Mouse (Mus musculus) lung, adult 18-20 months (tissue): ENCODE measurements around the gene Rhbg.

Source experiments
- DNase-seq, 2 experiments: peaks; one replicate each; pipeline ENCODE4 v3.0.0; 2022; ENCODE audit warnings: mixed read lengths in 2 of 2

The Rhbg gene

GRCm38 (mm10) chr3:88256382-88256781, 1.9 kb upstream of the Rhbg start:
- no peak for DNase-seq

GRCm38 (mm10) chr3:88255950-88256349, 1.4 kb upstream of the Rhbg start:
- no peak for DNase-seq

- DNase-seq = no peak
These were observed 1.8 kb downstream of the Rhbg start for GRCm38 (mm10) chr3:88252739-88253138.

GRCm38 (mm10) chr3:88248406-88248805, 6.1 kb downstream of the Rhbg start:
- no peak for DNase-seq

- no peak for DNase-seq
These were observed 6.8 kb downstream of the Rhbg start for GRCm38 (mm10) chr3:88247666-88248065.

- peak; percentile 52 to 65 for DNase-seq
These were observed 8.7 kb downstream of the Rhbg start for GRCm38 (mm10) chr3:88245811-88246210.

- peak; percentile 29 to 37 for DNase-seq
These were observed 10.4 kb downstream of the Rhbg start for GRCm38 (mm10) chr3:88244071-88244470.

GRCm38 (mm10) chr3:88242531-88242930, 12.0 kb downstream of the Rhbg start:
- DNase-seq = peak; percentile 64 to 70

- DNase-seq = no peak
These were observed 13.3 kb downstream of the Rhbg start for GRCm38 (mm10) chr3:88241045-88241786.

GRCm38 (mm10) chr3:88239446-88239845, 15.1 kb downstream of the Rhbg start:
- no peak for DNase-seq

GRCm38 (mm10) chr3:88238866-88239391, 15.6 kb downstream of the Rhbg start:
- no peak for DNase-seq

- peak in 1 of 2 experiments; percentile 34 for DNase-seq
These were observed 16.8 kb downstream of the Rhbg start for GRCm38 (mm10) chr3:88237556-88238194.

GRCm38 (mm10) chr3:88237161-88237555, 17.4 kb downstream of the Rhbg start:
- DNase-seq = no peak

- DNase-seq = no peak
These were observed 18.9 kb downstream of the Rhbg start for GRCm38 (mm10) chr3:88235616-88236015.

GRCm38 (mm10) chr3:88235216-88235615, 19.3 kb downstream of the Rhbg start:
- DNase-seq = no peak

GRCm38 (mm10) chr3:88234041-88234440, 20.5 kb downstream of the Rhbg start:
- no peak for DNase-seq

GRCm38 (mm10) chr3:88232851-88233649, 21.5 kb downstream of the Rhbg start:
- no peak for DNase-seq

- DNase-seq = no peak
These were observed 22.2 kb downstream of the Rhbg start for GRCm38 (mm10) chr3:88232301-88232702.

GRCm38 (mm10) chr3:88231061-88231641, 23.4 kb downstream of the Rhbg start:
- no peak for DNase-seq

GRCm38 (mm10) chr3:88230262-88231047, 24.1 kb downstream of the Rhbg start:
- no peak for DNase-seq

GRCm38 (mm10) chr3:88229526-88229925, 25.0 kb downstream of the Rhbg start:
- DNase-seq = no peak

- no peak for DNase-seq
These were observed 25.6 kb downstream of the Rhbg start for GRCm38 (mm10) chr3:88228906-88229305.
